Mouse (Mus musculus) liver, adult 2 months (tissue): Measurements from ENCODE around the gene Gskip. TPM values are rescaled to one million over a fixed set of nuclear protein-coding genes. Genes with fewer than 3 reads are reported as not detected.

Experiments used
- DNase-seq: peaks from one replicate; pipeline ENCODE4 v3.0.0-alpha.2; 2011; ENCODE audit warnings: low read depth, low spot score; ENCODE audit errors: extremely low read depth
- H3K27ac ChIP-seq: fragments of 200-500 bp; replicated peaks from 2 replicates; pipeline ENCODE4 v1.5.1; 2012; ENCODE audit warnings: low read depth, mild to moderate bottlenecking, control low read depth, inconsistent platforms, low read length; ENCODE audit not compliant: insufficient read depth
- H3K27me3 ChIP-seq: fragments of 200-500 bp; 2 replicates; pipeline ENCODE4 v1.6.1; 2012; ENCODE audit warnings: mild to moderate bottlenecking, moderate library complexity, low read length, inconsistent platforms; ENCODE audit not compliant: control insufficient read depth, insufficient read depth
- H3K36me3 ChIP-seq: fragments of 200-500 bp; 2 replicates; pipeline ENCODE4 v1.6.1; 2012; ENCODE audit warnings: low read length, inconsistent platforms; ENCODE audit not compliant: control insufficient read depth, insufficient read depth
- H3K4me1 ChIP-seq: fragments of 200-500 bp; 2 replicates; pipeline ENCODE4 v1.6.1; 2011; ENCODE audit warnings: low read length; ENCODE audit not compliant: control insufficient read depth, insufficient read depth
- H3K4me3 ChIP-seq: fragments of 200-500 bp; 2 replicates; pipeline ENCODE4 v1.5.1; 2011; ENCODE audit warnings: low read depth, mild to moderate bottlenecking, control low read depth, low read length, moderate library complexity; ENCODE audit not compliant: insufficient read depth
- H3K79me2 ChIP-seq: fragments of 200-500 bp; 2 replicates; pipeline ENCODE4 v1.6.1; 2012; ENCODE audit warnings: inconsistent platforms, mild to moderate bottlenecking, low read length, moderate library complexity; ENCODE audit not compliant: control insufficient read depth, insufficient read depth
- H3K9ac ChIP-seq: fragments of 200-500 bp; 2 replicates; pipeline ENCODE4 v1.6.1; 2012; ENCODE audit warnings: low read depth, mild to moderate bottlenecking, control low read depth, inconsistent platforms, low read length
- CTCF ChIP-seq: fragments of 200-500 bp; IDR thresholded peaks from 2 replicates; pipeline ENCODE4 v1.5.1; 2011; ENCODE audit warnings: low read depth, low read length, control low read depth
- POLR2A ChIP-seq: fragments of 200-500 bp; IDR thresholded peaks from 2 replicates; pipeline ENCODE4 v1.6.1; 2011; ENCODE audit warnings: low read length, control low read depth; ENCODE audit not compliant: insufficient read depth; ENCODE audit errors: extremely low read depth
- WGBS: fragments of 180-500 bp; shearing (Covaris S2); methylation state at CpG from one replicate; pipeline ENCODE4 v1.1.7; 2018; 5-methylcytosine and 5-hydroxymethylcytosine counted together
- polyA plus RNA-seq: library from polyadenylated mRNA; depleted of rRNA; stranded (reverse); fragments of >200 nt; gene quantifications from 2 replicates; pipeline ENCODE4 v1.2.3, GENCODE M21; 2012
- total RNA-seq: library from RNA; depleted of rRNA; stranded (reverse); fragments of >200 nt; gene quantifications from 2 replicates; pipeline ENCODE4 v1.2.3, GENCODE M21; 2014

Gskip gene
- total and polyA plus RNA-seq, 2 experiments, result 2.8 to 9.2 TPM

DNA sequence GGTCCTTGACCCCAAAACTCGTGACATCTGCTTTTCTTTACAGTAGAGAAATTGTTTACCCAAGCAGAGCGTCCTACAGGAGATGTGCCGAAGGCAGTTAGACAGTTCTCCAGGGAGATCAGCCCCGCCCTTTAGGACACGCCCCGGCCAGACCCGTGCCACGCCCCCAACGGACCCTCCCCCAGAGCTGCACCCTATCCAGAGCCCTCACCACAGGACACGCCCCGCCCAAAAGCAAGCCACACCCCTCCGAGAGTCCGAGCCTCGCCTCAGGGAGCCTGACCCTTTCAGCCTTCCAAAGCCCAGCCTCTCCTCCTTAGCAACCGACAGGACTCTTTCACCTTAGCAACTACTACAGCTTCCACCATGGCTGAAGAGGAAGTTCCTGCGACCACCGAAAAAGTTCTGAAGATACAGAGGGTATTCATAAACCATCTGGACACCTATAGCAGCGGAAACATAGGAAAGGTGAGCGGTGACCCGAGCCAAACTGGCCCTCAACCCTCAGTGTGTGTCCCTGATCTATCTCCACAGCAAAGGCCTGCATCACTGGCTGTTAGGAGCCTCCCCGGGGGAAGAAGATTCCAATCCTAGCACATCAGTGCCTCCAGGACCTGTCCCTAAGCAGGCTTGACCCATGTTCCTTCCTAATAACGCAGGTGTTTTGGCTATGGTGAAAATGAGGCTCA is 21.3 kb downstream of the Gskip start, which contains the start of gene Ak7:
Gene Ak7 (plus strand): TSS at position 178 of the 689 bp plus-strand sequence.
- Histone ChIP-seq H3K79me2 (no peaks in the 10 kb centered on the region), H3K27me3 (no peaks in the 10 kb centered on the region), H3K4me1 (no peaks in the 10 kb centered on the region), H3K4me3 (no peak within 1 kb of the TSS), H3K36me3 (peaks cover 6% of the 10 kb centered on the region; the same call in 1 of the 2 replicates), H3K9ac (no peak within 1 kb of the TSS), H3K27ac (no peak within 1 kb of the TSS)
- TF ChIP-seq CTCF (no peak), POLR2A (no peak)
- WGBS, result 14% methylated on average over 22 of the region's 22 CpGs
- peak; percentile 63 for DNase-seq

DNA sequence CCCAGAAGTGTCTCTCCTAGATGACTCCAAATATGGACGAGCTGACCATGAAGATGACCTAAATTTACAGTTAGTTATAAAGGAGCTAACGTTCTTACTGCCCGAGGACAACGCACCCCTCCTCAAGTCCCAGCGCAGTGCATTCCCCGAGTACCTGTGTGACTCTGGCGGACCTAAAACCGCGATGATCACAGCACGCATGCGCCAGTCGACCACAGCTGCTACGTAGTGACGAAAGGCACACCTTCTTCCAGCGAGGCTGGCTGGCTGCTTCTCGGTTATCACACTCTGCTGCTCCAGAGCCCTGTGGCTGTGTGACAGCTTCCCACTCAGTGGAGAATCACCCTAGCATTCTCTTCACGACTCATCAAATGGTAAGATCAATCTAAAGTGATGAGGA is 34.0 kb downstream of the Gskip start:
- TF ChIP-seq POLR2A, result no peak
- TF ChIP-seq CTCF, result no peak
- 46% methylated on average over 17 of the region's 17 CpGs for WGBS
- H3K4me1 ChIP-seq, result no peaks in the 10 kb centered on the region
- H3K36me3 ChIP-seq, result no peaks in the 10 kb centered on the region
- H3K79me2 ChIP-seq, result no peaks in the 10 kb centered on the region
- no peak overlapping the region for H3K9ac ChIP-seq
- H3K27me3 ChIP-seq, result no peaks in the 10 kb centered on the region
- no peak overlapping the region for H3K4me3 ChIP-seq
- no peak for DNase-seq
- no peak overlapping the region for H3K27ac ChIP-seq

DNA sequence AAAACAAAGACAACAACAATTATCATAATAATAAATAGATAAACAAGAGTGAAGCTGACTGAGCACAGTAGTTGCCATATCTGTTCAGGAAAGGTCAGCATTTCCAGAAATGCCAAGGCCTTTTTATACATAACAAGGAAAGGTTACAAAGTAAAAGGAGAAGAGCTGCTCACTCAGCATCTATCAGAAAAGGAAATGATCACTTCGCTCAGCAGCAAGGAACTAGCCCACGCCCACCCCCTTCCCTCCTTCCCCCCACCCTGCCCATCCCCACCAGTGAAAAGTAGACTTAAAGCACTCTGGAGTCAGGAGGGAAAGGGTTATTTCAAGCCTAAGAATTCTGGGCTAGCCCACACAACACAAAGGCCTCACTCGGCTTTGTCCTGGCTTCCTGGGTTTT is 35.6 kb downstream of the Gskip start:
- Histone ChIP-seq H3K27ac (no peak overlapping the region), H3K27me3 (no peaks in the 10 kb centered on the region), H3K79me2 (no peaks in the 10 kb centered on the region), H3K4me1 (no peaks in the 10 kb centered on the region), H3K36me3 (no peaks in the 10 kb centered on the region), H3K4me3 (no peak overlapping the region), H3K9ac (no peak overlapping the region)
- TF ChIP-seq CTCF, result no peak
- no peak for TF ChIP-seq POLR2A
- 70% methylated on average over 3 of the region's 3 CpGs for WGBS
- no peak for DNase-seq

DNA sequence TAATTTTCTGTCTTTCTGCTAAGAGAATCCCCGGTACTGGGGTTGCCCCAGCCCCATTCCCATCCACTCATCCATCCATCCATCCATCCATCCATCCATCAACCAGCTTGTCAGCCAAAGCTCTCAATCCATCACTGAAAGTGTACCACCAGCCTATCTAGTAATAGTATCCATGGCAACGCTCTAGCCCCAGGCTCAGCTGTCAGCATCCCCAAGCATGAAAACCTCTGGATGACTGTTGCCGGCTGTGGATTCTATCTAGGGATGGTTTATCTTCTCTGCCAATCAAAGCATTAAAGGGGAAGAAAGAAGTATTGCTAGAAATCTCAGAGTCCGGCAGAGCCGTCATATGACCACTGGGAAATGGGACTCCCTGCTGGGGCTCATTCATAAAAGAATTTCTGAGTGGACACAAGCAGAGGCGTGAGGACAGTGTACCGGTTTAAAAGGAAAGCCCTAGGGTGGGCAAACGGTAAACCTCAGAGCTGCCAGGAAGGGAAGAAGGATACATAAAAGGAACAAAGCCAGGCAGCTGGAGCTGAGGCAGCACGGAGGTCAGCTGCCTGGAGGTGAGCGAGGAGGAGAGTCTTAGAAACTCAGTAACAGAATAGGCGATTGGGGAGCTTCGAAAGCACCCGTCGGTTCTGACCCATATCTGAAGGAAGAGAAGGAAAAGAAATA is 37.0 kb downstream of the Gskip start:
- Histone ChIP-seq H3K79me2 (no peaks in the 10 kb centered on the region), H3K27ac (no peak overlapping the region), H3K36me3 (no peaks in the 10 kb centered on the region), H3K9ac (no peak overlapping the region), H3K27me3 (no peaks in the 10 kb centered on the region), H3K4me3 (no peak overlapping the region), H3K4me1 (no peaks in the 10 kb centered on the region)
- WGBS, result 66% methylated on average over 14 of the region's 14 CpGs
- TF ChIP-seq CTCF (no peak), POLR2A (no peak)
- no peak for DNase-seq

DNA sequence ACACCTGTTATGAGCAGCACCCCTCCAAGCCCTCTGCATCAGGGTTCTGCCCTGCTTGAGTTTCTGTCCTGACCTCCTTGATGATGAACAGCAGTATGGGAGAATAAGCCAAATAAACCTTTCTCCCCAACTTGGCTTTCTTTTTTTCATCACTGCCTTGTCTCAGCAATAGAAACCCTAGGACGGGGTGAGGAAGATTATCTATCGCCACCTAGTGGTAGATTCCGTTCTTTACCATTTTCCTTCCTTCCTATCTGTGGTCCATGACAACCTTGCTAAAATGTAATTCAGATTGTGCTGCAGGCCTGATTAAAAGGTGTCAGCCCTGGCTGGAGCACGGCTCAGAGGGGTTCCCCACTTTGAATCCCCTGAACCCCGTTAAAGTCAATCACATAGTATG is 38.0 kb downstream of the Gskip start:
- no peak overlapping the region for H3K9ac ChIP-seq
- no peaks in the 10 kb centered on the region for H3K36me3 ChIP-seq
- DNase-seq, result peak; percentile 50
- H3K79me2 ChIP-seq, result no peaks in the 10 kb centered on the region
- H3K4me3 ChIP-seq, result no peak overlapping the region
- H3K27me3 ChIP-seq, result no peaks in the 10 kb centered on the region
- WGBS, result 4% methylated on average over 5 of the region's 5 CpGs
- no peaks in the 10 kb centered on the region for H3K4me1 ChIP-seq
- H3K27ac ChIP-seq, result no peak overlapping the region
- TF ChIP-seq POLR2A (no peak), CTCF (peak; percentile 61)

DNA sequence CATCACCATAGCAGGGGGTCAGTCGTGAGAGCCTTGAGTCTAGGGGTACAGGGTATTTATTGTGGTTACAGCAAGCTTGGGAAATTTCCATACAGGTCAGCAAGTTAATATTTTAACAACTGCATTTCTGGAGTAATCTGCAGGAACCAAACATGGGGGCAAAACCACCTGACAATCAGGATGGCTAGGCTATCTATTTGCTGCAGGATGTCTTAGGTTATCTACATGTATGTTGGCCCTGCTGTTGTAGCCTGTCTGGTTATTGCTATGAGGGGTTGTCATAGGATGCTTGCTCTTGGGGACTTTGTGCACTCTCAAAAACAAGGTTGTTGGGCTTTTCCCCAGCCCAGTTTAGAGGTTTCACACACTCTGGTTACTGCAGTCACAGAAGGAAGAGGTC is 40.0 kb downstream of the Gskip start:
- WGBS, result 32% methylated on average over 1 of the region's 1 CpGs
- Histone ChIP-seq H3K36me3 (no peaks in the 10 kb centered on the region), H3K4me1 (peaks cover 6% of the 10 kb centered on the region; the same call in 1 of the 2 replicates), H3K27me3 (no peaks in the 10 kb centered on the region), H3K27ac (no peak overlapping the region), H3K9ac (no peak overlapping the region), H3K79me2 (no peaks in the 10 kb centered on the region), H3K4me3 (no peak overlapping the region)
- no peak for TF ChIP-seq POLR2A
- TF ChIP-seq CTCF, result no peak
- DNase-seq, result no peak
